27 mouse cellular contexts compared by ENCODE assay signal in genomic region chr2:5397468-5397867, GRCm38 (mm10).
A peak's percentile ranks its signal among the peaks of the same experiment; 100 is the strongest.
DNase-seq lines count a peak whose midpoint lies in the region; ATAC-seq lines count a peak whose summit lies in the region.
"Had no signal": no experiment of that assay in that cellular context is flagged by ENCODE, and none has a peak within 500 bp of the region (broad histone marks: within the 10 kb centered on the region; RNA-seq: fewer than 3 reads in every experiment).

No protein-coding gene starts in this region.

- H3K4me2 ChIP-seq in hindbrain, embryonic 13.5 days = no peak overlapping the region
- no peak overlapping the region for H3K4me2 ChIP-seq in hindbrain, embryonic 11.5 days (replicated peaks; ENCODE audit: low read depth, low read length)
- no peak overlapping the region for H3K4me2 ChIP-seq in midbrain, embryonic 14.5 days (ENCODE audit: low read length)
- no peak overlapping the region; the same call in 1 of the 2 replicates for H3K4me2 ChIP-seq in forebrain, embryonic 13.5 days
- no peak overlapping the region for H3K4me2 ChIP-seq in neural tube, embryonic 14.5 days (ENCODE audit: low read depth, low read length)
- H3K4me2 ChIP-seq: embryonic facial prominence, embryonic 12.5 days; heart, embryonic 13.5 days; limb, embryonic 15.5 days; liver, embryonic 13.5 days had no signal

- no peaks in the 10 kb centered on the region for H3K9me3 ChIP-seq in hindbrain, embryonic 13.5 days
- H3K9me3 ChIP-seq in hindbrain, embryonic 11.5 days (ENCODE audit: control insufficient read depth, low read length) = no peaks in the 10 kb centered on the region
- no peaks in the 10 kb centered on the region for H3K9me3 ChIP-seq in midbrain, embryonic 14.5 days (ENCODE audit: control insufficient read depth, low read length)
- H3K9me3 ChIP-seq in midbrain, embryonic 10.5 days (replicated peaks) = no peaks in the 10 kb centered on the region
- no peaks in the 10 kb centered on the region for H3K9me3 ChIP-seq in forebrain, embryonic 13.5 days (replicated peaks)
- no peaks in the 10 kb centered on the region for H3K9me3 ChIP-seq in neural tube, embryonic 14.5 days (ENCODE audit: control insufficient read depth, low read length)
- H3K9me3 ChIP-seq: embryonic facial prominence, embryonic 12.5 days; G1E; heart, embryonic 13.5 days; limb, embryonic 10.5 days; limb, embryonic 15.5 days; liver, embryonic 13.5 days had no signal

- H3K27ac ChIP-seq in hindbrain, embryonic 13.5 days = 0 out of 2 replicates have a peak overlapping the region, but pooled peaks have one; percentile 8
- H3K27ac ChIP-seq in hindbrain, embryonic 11.5 days (ENCODE audit: low read depth, low read length) = no peak overlapping the region
- 0 out of 2 replicates have a peak overlapping the region, but pooled peaks have one; percentile 37 for H3K27ac ChIP-seq in midbrain, embryonic 14.5 days (replicated peaks; ENCODE audit: low read depth, low read length)
- H3K27ac ChIP-seq in midbrain, embryonic 10.5 days (replicated peaks) = no peak overlapping the region
- peak overlapping the region; percentile 73 for H3K27ac ChIP-seq in forebrain, embryonic 13.5 days
- H3K27ac ChIP-seq in neural tube, embryonic 14.5 days (ENCODE audit: low read depth, low read length) = peak overlapping the region; percentile 10; the same call in 1 of the 2 replicates
- H3K27ac ChIP-seq: embryonic facial prominence, embryonic 12.5 days; heart, embryonic 13.5 days; kidney, postnatal 0 days; limb, embryonic 10.5 days; limb, embryonic 15.5 days; liver, embryonic 13.5 days; macrophage had no signal

- WGBS in hindbrain, embryonic 13.5 days = 64% methylated on average over 3 of the region's 3 CpGs
- WGBS in hindbrain, embryonic 11.5 days = 81% methylated on average over 3 of the region's 3 CpGs
- 80% methylated on average over 3 of the region's 3 CpGs for WGBS in midbrain, embryonic 14.5 days
- 82% methylated on average over 3 of the region's 3 CpGs for WGBS in midbrain, embryonic 10.5 days
- 28% methylated on average over 3 of the region's 3 CpGs for WGBS in forebrain, embryonic 13.5 days
- WGBS in neural tube, embryonic 14.5 days = 69% methylated on average over 3 of the region's 3 CpGs

- H3K36me3 ChIP-seq in hindbrain, embryonic 13.5 days = no peaks in the 10 kb centered on the region
- H3K36me3 ChIP-seq in hindbrain, embryonic 11.5 days (ENCODE audit: control insufficient read depth, insufficient read depth, low read length) = no peaks in the 10 kb centered on the region
- no peaks in the 10 kb centered on the region for H3K36me3 ChIP-seq in midbrain, embryonic 14.5 days (ENCODE audit: control insufficient read depth, insufficient read depth, low read length)
- H3K36me3 ChIP-seq in midbrain, embryonic 10.5 days = no peaks in the 10 kb centered on the region
- H3K36me3 ChIP-seq in forebrain, embryonic 13.5 days (ENCODE audit: poor library complexity, severe bottlenecking) = no peaks in the 10 kb centered on the region
- H3K36me3 ChIP-seq in neural tube, embryonic 14.5 days (ENCODE audit: control insufficient read depth, insufficient read depth, low read length) = no peaks in the 10 kb centered on the region
- H3K36me3 ChIP-seq: embryonic facial prominence, embryonic 12.5 days; G1E; heart, embryonic 13.5 days; limb, embryonic 10.5 days; limb, embryonic 15.5 days; liver, embryonic 13.5 days had no signal

- no peak for DNase-seq in hindbrain, embryonic 11.5 days (ENCODE audit: low spot score)
- no peak for DNase-seq in midbrain, embryonic 14.5 days
- DNase-seq in midbrain, embryonic 10.5 days (ENCODE audit: low spot score) = no peak
- DNase-seq in spleen, adult 12 weeks (ENCODE audit: low spot score) = no peak
- DNase-seq in kidney, postnatal 25 days = no peak
- DNase-seq: adrenal gland, postnatal 14 days; cerebellum, adult 11 months; cerebellum, adult 9-11 months; embryo, embryonic 11 days; heart, postnatal 14 days; kidney, adult 8-10 months; layer of hippocampus, postnatal 36 days; liver, embryonic 13.5 days; lung, adult 18-20 months; right cerebral cortex, postnatal 4 days had no signal

- ATAC-seq in hindbrain, embryonic 13.5 days (ENCODE audit: low FRiP score) = no peak
- no peak for ATAC-seq in hindbrain, embryonic 11.5 days (ENCODE audit: low FRiP score)
- ATAC-seq in midbrain, embryonic 14.5 days (ENCODE audit: low FRiP score, low TSS enrichment) = no peak
- no peak for ATAC-seq in forebrain, embryonic 13.5 days
- no peak for ATAC-seq in neural tube, embryonic 14.5 days (ENCODE audit: low read depth)
- ATAC-seq: intestine, embryonic 16.5 days; lung, postnatal 0 days had no signal

- peaks cover 4% of the 10 kb centered on the region; the same call in 1 of the 2 replicates for H3K4me1 ChIP-seq in hindbrain, embryonic 13.5 days (replicated peaks)
- H3K4me1 ChIP-seq in hindbrain, embryonic 11.5 days (replicated peaks; ENCODE audit: control insufficient read depth, insufficient read depth, low read length) = no peaks in the 10 kb centered on the region
- no peaks in the 10 kb centered on the region for H3K4me1 ChIP-seq in midbrain, embryonic 14.5 days (ENCODE audit: control insufficient read depth, insufficient read depth, low read length)
- H3K4me1 ChIP-seq in midbrain, embryonic 10.5 days = no peaks in the 10 kb centered on the region
- H3K4me1 ChIP-seq in forebrain, embryonic 13.5 days = peaks cover 30% of the 10 kb centered on the region
- H3K4me1 ChIP-seq in neural tube, embryonic 14.5 days (ENCODE audit: control insufficient read depth, insufficient read depth, low read length) = no peaks in the 10 kb centered on the region
- H3K4me1 ChIP-seq: embryonic facial prominence, embryonic 12.5 days; heart, embryonic 13.5 days; liver, embryonic 13.5 days had no signal

- H3K9ac ChIP-seq in hindbrain, embryonic 13.5 days = no peak overlapping the region
- no peak overlapping the region for H3K9ac ChIP-seq in hindbrain, embryonic 11.5 days (ENCODE audit: low read depth, low read length)
- H3K9ac ChIP-seq in midbrain, embryonic 14.5 days (replicated peaks; ENCODE audit: low read length) = no peak overlapping the region
- H3K9ac ChIP-seq in forebrain, embryonic 13.5 days = no peak overlapping the region
- no peak overlapping the region for H3K9ac ChIP-seq in neural tube, embryonic 14.5 days (replicated peaks; ENCODE audit: low read depth, low read length)
- H3K9ac ChIP-seq: embryonic facial prominence, embryonic 12.5 days; heart, embryonic 13.5 days; limb, embryonic 15.5 days; liver, embryonic 13.5 days had no signal

- no peak overlapping the region for H3K4me3 ChIP-seq in hindbrain, embryonic 13.5 days
- no peak overlapping the region for H3K4me3 ChIP-seq in hindbrain, embryonic 11.5 days (ENCODE audit: low read depth, low read length)
- no peak overlapping the region for H3K4me3 ChIP-seq in midbrain, embryonic 14.5 days (replicated peaks; ENCODE audit: low read depth, low read length)
- H3K4me3 ChIP-seq in midbrain, embryonic 10.5 days = no peak overlapping the region
- no peak overlapping the region for H3K4me3 ChIP-seq in forebrain, embryonic 13.5 days
- no peak overlapping the region for H3K4me3 ChIP-seq in neural tube, embryonic 14.5 days (ENCODE audit: low read depth, low read length)
- H3K4me3 ChIP-seq: embryonic facial prominence, embryonic 12.5 days; heart, embryonic 13.5 days; limb, embryonic 10.5 days; limb, embryonic 15.5 days; liver, embryonic 13.5 days had no signal

- H3K27me3 ChIP-seq in hindbrain, embryonic 13.5 days = no peaks in the 10 kb centered on the region
- no peaks in the 10 kb centered on the region for H3K27me3 ChIP-seq in hindbrain, embryonic 11.5 days (ENCODE audit: control insufficient read depth, insufficient read depth, low read length)
- no peaks in the 10 kb centered on the region for H3K27me3 ChIP-seq in midbrain, embryonic 14.5 days (ENCODE audit: control insufficient read depth, insufficient read depth, low read length)
- no peaks in the 10 kb centered on the region for H3K27me3 ChIP-seq in midbrain, embryonic 10.5 days (ENCODE audit: low read depth, poor library complexity, severe bottlenecking)
- no peaks in the 10 kb centered on the region for H3K27me3 ChIP-seq in forebrain, embryonic 13.5 days
- H3K27me3 ChIP-seq in neural tube, embryonic 14.5 days (ENCODE audit: control insufficient read depth, insufficient read depth, low read length) = no peaks in the 10 kb centered on the region
- H3K27me3 ChIP-seq: embryonic facial prominence, embryonic 12.5 days; limb, embryonic 15.5 days; liver, embryonic 13.5 days had no signal

Comparison
In these comparisons a context has a peak if more than half of its experiments do, and no peak if none do; other contexts are left out.
1. H3K27ac ChIP-seq: peak in hindbrain, embryonic 13.5 days (single experiment), midbrain, embryonic 14.5 days (single experiment), forebrain, embryonic 13.5 days (single experiment) and neural tube, embryonic 14.5 days (single experiment); none in hindbrain, embryonic 11.5 days (single experiment) and midbrain, embryonic 10.5 days (single experiment).